Mouse (Mus musculus): ENCODE results near the gene Man2a1.

Man2a1 gene

GRCm38 (mm10) chr17:64778300-64778699 is 177.8 kb downstream of the Man2a1 start:
- in situ Hi-C loops (cut with MboI; ENCODE audit: unreplicated experiment in 2 of 2), result no loop called here

- in situ Hi-C loops (cut with MboI; ENCODE audit: unreplicated experiment in 2 of 2), result no loop called here
These were observed 178.2 kb downstream of the Man2a1 start for GRCm38 (mm10) chr17:64778756-64779155.

- in situ Hi-C loops (cut with MboI; ENCODE audit: unreplicated experiment in 2 of 2), result no loop called here
These were observed 180.4 kb downstream of the Man2a1 start for GRCm38 (mm10) chr17:64780753-64781490.

- in situ Hi-C loops (cut with MboI; ENCODE audit: unreplicated experiment in 2 of 2), result no loop called here
These were observed 181.8 kb downstream of the Man2a1 start for GRCm38 (mm10) chr17:64782307-64782706.

- in situ Hi-C loops (cut with MboI; ENCODE audit: unreplicated experiment in 2 of 2), result no loop called here
These were observed 185.4 kb downstream of the Man2a1 start for GRCm38 (mm10) chr17:64785961-64786360.

- in situ Hi-C loops (cut with MboI; ENCODE audit: unreplicated experiment in 2 of 2), result no loop called here
These were observed 187.8 kb downstream of the Man2a1 start for GRCm38 (mm10) chr17:64788301-64788700.

GRCm38 (mm10) chr17:64789175-64789574 is 188.6 kb downstream of the Man2a1 start:
- in situ Hi-C loops (cut with MboI; ENCODE audit: unreplicated experiment in 2 of 2), result no loop called here

- in situ Hi-C loops (cut with MboI; ENCODE audit: unreplicated experiment in 2 of 2), result no loop called here
These were observed 191.5 kb downstream of the Man2a1 start for GRCm38 (mm10) chr17:64792076-64792475.

GRCm38 (mm10) chr17:64792623-64793022 is 192.1 kb downstream of the Man2a1 start:
- in situ Hi-C loops (cut with MboI; ENCODE audit: unreplicated experiment in 2 of 2), result no loop called here

- in situ Hi-C loops (cut with MboI; ENCODE audit: unreplicated experiment in 2 of 2), result no loop called here
These were observed 201.8 kb downstream of the Man2a1 start for GRCm38 (mm10) chr17:64802168-64802955.

- in situ Hi-C loops (cut with MboI; ENCODE audit: unreplicated experiment in 2 of 2), result no loop called here
These were observed 202.4 kb downstream of the Man2a1 start for GRCm38 (mm10) chr17:64802956-64803275.

Measured in v-Abl transformed pro-B cells (cell line).